Mouse (Mus musculus) Muller cell, postnatal 12 days (primary cell): Measurements from ENCODE around the gene Gm20458.

ENCODE experiments used
- DNase-seq: peaks from one replicate; pipeline ENCODE4 v3.0.0-alpha.2; 2015; ENCODE audit errors: inconsistent ontology term

Gm20458 gene

DNA sequence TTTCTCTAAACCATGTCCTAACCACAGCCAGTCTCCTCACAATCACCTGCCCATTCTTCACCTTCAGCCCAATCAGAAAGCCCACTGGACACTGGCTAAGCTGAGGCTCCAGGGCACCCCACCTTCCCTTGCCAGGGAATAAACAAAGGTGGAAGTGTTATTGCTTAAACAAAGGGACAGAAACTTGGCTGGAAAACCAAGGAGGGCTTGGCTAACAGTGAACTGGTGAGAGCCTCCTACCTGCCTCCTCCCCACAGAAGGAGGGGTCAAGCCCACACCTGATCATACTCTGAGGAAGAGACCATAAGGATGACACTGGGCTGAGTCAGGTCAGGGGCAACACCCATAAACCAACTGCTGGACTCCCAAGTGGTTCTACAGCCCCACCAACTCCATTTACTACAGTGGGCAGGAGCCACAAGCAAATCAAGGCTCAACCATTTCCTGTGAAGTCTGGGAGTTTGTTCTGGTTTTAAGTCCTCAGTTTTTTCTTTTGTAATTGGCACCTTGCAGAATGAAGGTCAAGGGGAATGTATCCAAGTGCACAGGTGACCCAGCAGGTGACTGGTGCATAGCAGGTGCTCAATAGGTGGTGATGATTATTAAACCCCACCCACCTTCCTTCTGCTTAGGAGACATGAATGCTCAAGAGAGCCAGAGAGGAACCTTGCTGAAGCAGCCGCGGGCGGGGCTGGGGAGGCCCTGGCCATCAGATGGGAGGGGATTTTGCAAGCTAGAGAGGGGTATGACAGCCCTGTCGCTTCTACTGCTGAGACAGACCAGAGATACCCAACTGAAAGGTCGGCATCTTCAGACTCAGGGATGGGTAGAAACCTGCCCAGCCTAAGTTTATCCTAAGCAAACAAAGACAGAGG, 25.3 kb upstream of the Gm20458 start:
- DNase-seq, result no peak

- no peak for DNase-seq
These were observed 24.4 kb upstream of the Gm20458 start for GRCm38 (mm10) chr2:164436215-164436913.

DNA sequence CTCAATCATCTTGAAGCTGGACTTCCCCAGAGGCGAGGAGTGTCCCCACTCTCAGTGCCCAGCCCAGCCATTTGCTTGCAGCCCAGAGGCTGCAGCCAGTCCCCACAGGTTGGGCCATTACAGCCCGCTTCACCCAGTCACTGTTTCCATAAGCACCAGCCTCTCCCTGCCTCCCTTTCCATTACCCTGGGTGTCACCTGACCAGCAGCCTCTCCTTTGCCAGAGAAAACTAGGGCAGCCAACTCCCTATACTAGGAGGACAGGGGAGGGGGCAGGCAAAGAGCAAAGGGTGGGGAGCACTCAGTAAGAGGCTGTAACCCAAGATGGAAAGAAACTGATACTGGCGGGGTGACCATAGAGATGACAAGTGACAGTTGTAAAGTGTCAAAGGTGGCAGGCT, 23.8 kb upstream of the Gm20458 start:
- peak; percentile 76 for DNase-seq

DNA sequence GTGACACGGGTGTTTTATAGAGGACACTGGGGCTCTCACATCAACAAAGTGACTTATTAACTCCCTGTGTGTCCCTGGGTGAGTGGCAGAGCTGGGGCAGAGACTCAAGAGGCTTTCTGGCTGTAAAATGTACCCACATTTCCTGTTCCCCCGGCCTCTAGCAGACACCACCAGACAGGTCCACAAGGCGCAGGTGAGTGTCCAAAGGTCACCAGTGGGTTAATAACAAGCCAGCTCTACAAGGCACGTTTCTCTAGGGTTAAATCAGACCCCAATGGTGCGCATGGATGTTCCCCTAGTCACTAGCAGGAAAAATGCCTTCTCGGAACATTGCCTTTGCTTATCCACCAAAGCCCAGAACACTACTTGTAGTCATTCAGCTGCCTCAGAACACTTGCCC, 23.1 kb upstream of the Gm20458 start:
- no peak for DNase-seq

- DNase-seq, result no peak
These were observed 22.5 kb upstream of the Gm20458 start for GRCm38 (mm10) chr2:164438257-164438656.

GRCm38 (mm10) chr2:164439001-164439421, 21.8 kb upstream of the Gm20458 start:
- DNase-seq, result peak; percentile 67

DNA sequence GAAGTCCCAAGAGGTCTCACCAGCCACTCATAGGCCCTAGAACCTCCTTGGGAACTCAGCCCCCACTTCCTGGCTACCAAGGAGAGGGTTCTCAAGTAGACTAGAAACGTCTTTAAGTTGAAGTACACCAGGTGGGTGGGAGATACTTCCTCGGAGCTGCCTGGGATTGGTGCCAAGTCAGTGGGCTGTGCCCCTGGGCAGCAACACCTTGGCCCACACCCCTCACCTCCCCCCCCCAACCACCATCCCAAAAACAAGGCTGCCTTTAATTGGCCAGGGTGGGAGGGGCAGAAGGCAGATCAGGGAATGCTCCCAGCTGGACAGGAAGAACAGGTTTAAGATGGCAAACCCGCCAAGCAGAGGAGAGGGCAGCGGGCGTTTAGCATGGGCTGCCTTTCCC, 20.5 kb upstream of the Gm20458 start:
- no peak for DNase-seq

- no peak for DNase-seq
These were observed 19.6 kb upstream of the Gm20458 start for GRCm38 (mm10) chr2:164441155-164441554.

- no peak for DNase-seq
These were observed 19.0 kb upstream of the Gm20458 start for GRCm38 (mm10) chr2:164441731-164442130.

GRCm38 (mm10) chr2:164442315-164443050, 18.3 kb upstream of the Gm20458 start:
- DNase-seq, result no peak

- DNase-seq, result peak; percentile 96
These were observed 17.7 kb upstream of the Gm20458 start for GRCm38 (mm10) chr2:164443051-164443437.

GRCm38 (mm10) chr2:164443460-164444000, 17.2 kb upstream of the Gm20458 start, which contains the start of gene Sdc4:
Sdc4 (minus strand) TSS chr2:164443887.
- no peak for DNase-seq

DNA sequence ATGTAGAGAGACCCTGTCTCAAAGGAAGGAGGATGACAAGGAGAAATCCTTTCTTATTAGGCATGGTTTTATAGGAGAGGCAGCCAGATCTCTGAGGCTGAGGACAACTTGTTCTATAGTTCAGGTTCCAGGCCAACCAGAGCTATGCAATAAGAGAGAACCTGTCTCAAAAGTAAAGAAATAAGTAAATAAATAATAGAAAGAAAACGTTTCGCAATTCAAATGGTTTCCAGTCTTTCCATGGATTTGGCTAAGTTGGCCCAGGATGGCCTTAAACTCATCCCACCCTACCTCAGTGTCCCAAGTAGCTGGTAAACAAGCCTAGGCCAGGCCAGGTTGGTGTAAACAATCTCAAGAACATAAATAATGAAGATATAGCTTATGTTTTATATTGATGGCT, 16.1 kb upstream of the Gm20458 start:
- no peak for DNase-seq

GRCm38 (mm10) chr2:164445399-164446085, 15.2 kb upstream of the Gm20458 start:
- DNase-seq, result no peak

DNA sequence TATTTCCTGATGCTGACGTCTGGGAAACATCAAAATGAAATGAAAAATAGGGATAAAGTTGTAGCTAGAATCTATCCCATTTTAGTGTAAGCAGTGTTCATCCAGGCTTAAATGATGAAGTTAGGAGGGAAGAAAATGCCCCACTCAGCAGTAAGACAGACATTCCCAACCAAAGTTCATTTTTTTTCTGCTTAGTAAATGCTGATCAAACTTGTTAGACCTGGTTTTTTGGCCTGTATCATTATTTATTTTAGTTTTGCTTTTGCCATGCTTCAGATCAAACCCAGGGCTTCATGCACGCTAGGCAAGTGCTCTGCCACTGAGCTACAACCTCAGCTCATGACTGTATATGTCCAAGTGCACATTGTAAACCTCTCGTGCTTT, 14.7 kb upstream of the Gm20458 start:
- no peak for DNase-seq

GRCm38 (mm10) chr2:164448140-164448539, 12.6 kb upstream of the Gm20458 start:
- no peak for DNase-seq

DNA sequence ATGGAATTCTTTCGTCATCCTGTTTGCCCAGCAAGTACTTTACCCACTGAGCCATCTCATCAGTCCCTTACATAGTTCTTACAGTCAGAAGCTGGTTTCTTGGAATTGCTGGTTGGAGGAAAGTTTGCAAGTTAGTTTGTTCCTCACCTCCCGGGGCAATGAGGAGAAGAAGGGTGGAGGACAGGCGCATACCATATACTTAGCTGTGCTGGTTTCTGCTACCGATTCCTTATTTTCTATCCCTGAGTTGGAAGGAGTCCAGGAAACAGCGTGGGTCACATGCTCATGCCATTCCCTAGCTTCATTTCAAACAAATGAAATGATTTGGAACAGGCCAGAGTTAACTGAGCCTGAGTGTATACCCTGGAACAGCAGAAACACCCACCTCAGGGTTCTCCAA, 11.8 kb upstream of the Gm20458 start:
- no peak for DNase-seq

DNA sequence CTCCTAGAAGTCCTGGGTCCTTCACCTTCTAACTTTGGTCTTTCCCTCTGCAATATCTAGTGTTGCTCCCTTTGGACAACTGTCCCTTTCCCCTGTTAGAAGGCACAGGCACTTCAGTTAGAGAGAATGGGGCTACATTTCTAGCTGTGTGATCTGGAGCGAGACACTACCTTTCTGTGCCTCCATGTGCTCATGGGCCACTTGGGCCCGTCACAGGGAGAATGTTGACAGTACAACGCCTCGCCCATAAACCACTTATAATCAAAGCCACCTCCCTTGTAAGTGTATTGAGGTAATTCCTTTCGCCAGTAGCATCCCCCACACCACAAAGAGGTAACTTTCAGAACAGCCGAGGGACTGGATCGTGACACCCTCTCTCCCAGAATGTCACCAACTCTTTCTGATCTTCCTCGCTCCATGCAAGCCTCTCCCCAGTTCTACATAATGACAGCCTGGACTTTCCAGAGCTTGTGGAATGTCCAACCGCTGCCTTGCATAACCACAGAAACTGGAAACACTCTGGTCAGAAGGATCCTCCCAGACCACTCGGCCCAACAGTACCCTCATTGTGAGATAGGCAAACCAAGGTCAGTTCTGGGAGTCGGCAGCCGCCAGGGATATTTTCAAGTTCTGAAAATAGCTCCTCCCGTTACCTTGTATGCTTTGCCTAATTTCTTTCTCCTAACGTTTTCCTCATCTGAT, 11.3 kb upstream of the Gm20458 start:
- no peak for DNase-seq

DNA sequence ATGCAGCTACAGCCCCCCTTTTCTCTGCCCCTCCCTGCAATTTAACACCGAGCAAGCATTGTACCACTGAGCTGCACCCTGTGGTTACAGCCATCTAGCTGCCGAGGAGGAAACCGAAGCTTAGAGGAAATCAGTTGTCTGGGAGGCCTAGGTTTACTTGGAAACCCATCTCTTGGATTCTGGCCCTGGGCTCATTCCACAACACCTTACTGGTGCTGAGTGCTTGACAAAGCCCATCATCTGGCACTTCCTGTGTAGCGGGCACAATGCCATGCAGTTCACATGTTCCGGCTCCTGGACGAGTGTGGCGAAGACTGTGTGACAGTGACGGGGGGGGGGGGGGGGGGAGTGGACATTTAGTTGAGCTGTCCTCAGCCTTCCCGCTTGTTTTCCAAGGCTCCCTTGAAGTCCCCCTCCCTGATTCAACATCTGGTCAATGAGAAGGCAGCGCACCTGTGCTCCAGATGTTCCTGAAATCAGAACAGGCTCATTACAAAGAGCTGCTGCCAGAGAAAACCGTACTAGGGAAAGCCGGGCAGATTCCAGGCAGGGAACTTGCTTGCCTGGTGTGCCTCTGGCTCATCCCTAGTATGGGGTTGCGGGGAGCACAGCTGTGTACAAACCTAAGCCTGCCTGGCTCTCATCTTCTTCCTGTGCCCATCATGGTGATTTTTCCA, 8.6 kb upstream of the Gm20458 start:
- no peak for DNase-seq

DNA sequence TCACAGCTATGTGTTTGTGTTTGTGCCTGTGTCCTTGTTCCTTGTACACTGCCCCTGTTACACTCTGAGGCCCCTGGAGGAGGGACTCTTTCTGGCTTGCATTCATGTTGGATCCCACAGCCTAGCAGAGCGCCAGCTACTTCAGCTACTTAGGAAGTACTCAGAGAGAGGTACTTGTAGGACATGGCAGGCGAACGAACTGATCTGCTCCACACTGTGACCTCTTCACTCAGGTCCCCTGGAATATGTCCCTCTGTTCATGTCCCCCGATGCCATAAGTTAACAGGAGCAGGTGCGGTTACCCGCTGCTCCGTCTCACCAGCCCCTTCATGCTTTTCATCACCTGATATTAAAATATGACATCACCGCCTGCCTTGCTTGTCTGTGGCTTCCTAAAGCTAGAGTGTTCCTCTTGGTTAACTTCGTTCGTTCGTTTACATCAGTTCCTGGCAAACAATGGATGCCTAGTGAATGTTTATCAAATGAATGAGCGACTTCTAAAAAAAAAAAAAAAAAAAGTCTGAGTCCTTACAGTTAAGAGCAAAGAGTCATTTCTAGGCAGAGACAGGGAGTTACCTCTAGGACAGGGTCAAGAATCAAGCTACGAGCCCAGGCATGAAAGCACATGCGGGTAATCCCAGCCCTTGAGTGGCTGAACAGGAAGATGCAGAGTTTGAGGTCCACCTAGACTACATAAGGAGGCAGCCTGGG, 7.6 kb upstream of the Gm20458 start:
- no peak for DNase-seq
